Mouse (Mus musculus) stomach, postnatal 0 days (tissue): ENCODE results near the gene Stk38.

Source experiments
- CTCF ChIP-seq: IDR thresholded peaks from 2 replicates; pipeline ENCODE4 v1.5.1; 2016; ENCODE audit warnings: antibody characterized with exemption, low read depth, mild to moderate bottlenecking, moderate library complexity
- EP300 ChIP-seq: optimal IDR thresholded peaks from 2 replicates; pipeline ENCODE3; 2016; ENCODE audit warnings: antibody characterized with exemption

DNA sequence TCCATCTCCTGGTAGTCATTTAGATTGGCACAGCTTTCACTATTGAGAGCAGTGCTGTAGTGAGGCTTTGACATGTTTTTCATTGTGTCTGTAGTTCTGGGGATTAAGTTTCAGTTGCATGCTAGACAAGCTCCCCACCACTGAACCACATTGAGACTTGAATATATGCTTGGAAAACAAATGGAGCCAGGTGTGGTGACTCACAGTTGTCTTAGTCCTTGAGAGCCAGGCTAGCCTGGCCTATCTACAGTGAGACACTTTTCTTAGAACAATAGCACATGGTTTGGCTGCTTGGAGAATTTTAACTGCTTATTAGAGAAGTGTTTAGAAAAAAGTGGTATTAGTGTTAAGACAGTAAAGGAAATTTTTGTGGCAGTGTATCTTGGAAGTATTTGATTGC is 26.5 kb upstream of the Stk38 start:
- TF ChIP-seq EP300, result no peak
- TF ChIP-seq CTCF, result no peak
